Mouse (Mus musculus) midbrain, embryonic 14.5 days (tissue): Measurements from ENCODE around the gene Arhgef28. TPM values are rescaled to one million over a fixed set of nuclear protein-coding genes. Genes with fewer than 3 reads are reported as not detected.

ENCODE experiments used
- ATAC-seq: fragments of 200-750 bp; cut with Nextera tagmentation; 2 replicates; pipeline ENCODE4 v1.8.0; 2017; ENCODE audit warnings: moderate number of reproducible peaks, moderate library complexity; ENCODE audit not compliant: low FRiP score, low TSS enrichment
- DNase-seq: peaks from one replicate; pipeline ENCODE4 v3.0.0-alpha.2; 2015
- H3K27ac ChIP-seq: fragments of 300-500 bp; sonication (generic); replicated peaks from 2 replicates; pipeline ENCODE4 v1.5.1; 2014; ENCODE audit warnings: mild to moderate bottlenecking, low read depth, low read length, moderate library complexity
- H3K27me3 ChIP-seq: fragments of 300-500 bp; sonication (generic); 2 replicates; pipeline ENCODE4 v1.6.1; 2014; ENCODE audit warnings: low read length, control low read depth, mixed read lengths; ENCODE audit not compliant: control insufficient read depth, insufficient read depth
- H3K36me3 ChIP-seq: fragments of 300-500 bp; sonication (generic); 2 replicates; pipeline ENCODE4 v1.6.1; 2014; ENCODE audit warnings: low read length, control low read depth; ENCODE audit not compliant: control insufficient read depth, insufficient read depth
- H3K4me1 ChIP-seq: fragments of 300-500 bp; sonication (generic); 2 replicates; pipeline ENCODE4 v1.6.1; 2014; ENCODE audit warnings: mild to moderate bottlenecking, antibody characterized with exemption, low read length, control low read depth; ENCODE audit not compliant: control insufficient read depth, insufficient read depth
- H3K4me2 ChIP-seq: fragments of 300-500 bp; sonication (generic); 2 replicates; pipeline ENCODE4 v1.6.1; 2014; ENCODE audit warnings: mild to moderate bottlenecking, low read length, moderate library complexity
- H3K4me3 ChIP-seq: fragments of 300-500 bp; sonication (generic); replicated peaks from 2 replicates; pipeline ENCODE4 v1.5.1; 2014; ENCODE audit warnings: low read depth, low read length
- H3K9ac ChIP-seq: fragments of 300-500 bp; sonication (generic); replicated peaks from 2 replicates; pipeline ENCODE4 v1.6.1; 2014; ENCODE audit warnings: mild to moderate bottlenecking, low read length, moderate library complexity
- H3K9me3 ChIP-seq: fragments of 300-500 bp; sonication (generic); 2 replicates; pipeline ENCODE4 v1.6.1; 2016; ENCODE audit warnings: low read length, control low read depth, mixed read lengths; ENCODE audit not compliant: control insufficient read depth
- WGBS: fragments of 180-500 bp; shearing (Covaris S2); extraction: QIAGEN DNeasy Blood & Tissue Kit; methylation state at CpG from one replicate; pipeline ENCODE4 v1.1.7; 2014; 5-methylcytosine and 5-hydroxymethylcytosine counted together
- polyA plus RNA-seq: library from polyadenylated mRNA; unstranded; fragments of >200 nt; fragmentation: Nextera tagmentation; extraction: Ambion mirVana; gene quantifications from 2 replicates; pipeline ENCODE4 v1.2.1, GENCODE M21; 2014

Arhgef28 gene
- polyA plus RNA-seq, 1 experiment from 2014 or later = 21.1 TPM

- H3K4me2 ChIP-seq = no peak overlapping the region
- no peak overlapping the region for H3K9ac ChIP-seq
- DNase-seq (no peak), ATAC-seq (no peak)
- no peaks in the 10 kb centered on the region for H3K27me3 ChIP-seq
- H3K9me3 ChIP-seq = no peaks in the 10 kb centered on the region
- no peak overlapping the region for H3K27ac ChIP-seq
- H3K4me3 ChIP-seq = no peak overlapping the region
- no peaks in the 10 kb centered on the region for H3K4me1 ChIP-seq
- H3K36me3 ChIP-seq = no peaks in the 10 kb centered on the region
- WGBS = 95% methylated on average over 12 of the region's 12 CpGs
Observed at GRCm38 (mm10) chr13:98092354-98093002, 113.8 kb downstream of the Arhgef28 start.

- H3K4me3 ChIP-seq = no peak overlapping the region
- H3K4me2 ChIP-seq = no peak overlapping the region
- H3K36me3 ChIP-seq = no peaks in the 10 kb centered on the region
- DNase-seq (no peak), ATAC-seq (no peak)
- H3K9me3 ChIP-seq = no peaks in the 10 kb centered on the region
- no peaks in the 10 kb centered on the region for H3K27me3 ChIP-seq
- H3K4me1 ChIP-seq = no peaks in the 10 kb centered on the region
- no peak overlapping the region for H3K27ac ChIP-seq
- H3K9ac ChIP-seq = no peak overlapping the region
- 84% methylated on average over 4 of the region's 4 CpGs for WGBS
Observed at GRCm38 (mm10) chr13:98079640-98080039, 126.6 kb downstream of the Arhgef28 start.

DNA sequence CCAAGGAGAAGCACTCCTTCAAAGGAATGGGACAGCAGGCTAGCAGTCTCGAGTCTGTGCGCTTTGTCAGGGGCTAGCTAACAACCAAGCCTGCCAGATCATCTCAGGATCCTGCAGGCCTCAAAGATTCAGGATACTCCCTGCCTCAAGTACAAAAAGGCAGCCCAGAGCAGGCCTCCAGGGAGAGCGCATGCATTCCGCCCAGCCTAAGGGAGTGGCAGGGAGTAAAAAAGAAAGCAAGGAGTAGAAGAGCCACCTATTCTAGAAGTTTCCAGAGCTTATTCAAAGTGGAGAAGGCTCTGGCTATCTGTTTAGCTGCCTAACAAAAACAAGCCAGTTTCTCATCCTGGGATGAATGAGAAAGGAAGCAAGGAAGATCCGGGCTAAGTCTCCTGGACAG, 128.0 kb downstream of the Arhgef28 start:
- Histone ChIP-seq H3K9ac (no peak overlapping the region), H3K27ac (no peak overlapping the region), H3K4me1 (no peaks in the 10 kb centered on the region), H3K4me3 (no peak overlapping the region), H3K27me3 (no peaks in the 10 kb centered on the region), H3K9me3 (no peaks in the 10 kb centered on the region), H3K4me2 (no peak overlapping the region), H3K36me3 (no peaks in the 10 kb centered on the region)
- DNase-seq (no peak), ATAC-seq (no peak)
- 82% methylated on average over 5 of the region's 5 CpGs for WGBS

DNA sequence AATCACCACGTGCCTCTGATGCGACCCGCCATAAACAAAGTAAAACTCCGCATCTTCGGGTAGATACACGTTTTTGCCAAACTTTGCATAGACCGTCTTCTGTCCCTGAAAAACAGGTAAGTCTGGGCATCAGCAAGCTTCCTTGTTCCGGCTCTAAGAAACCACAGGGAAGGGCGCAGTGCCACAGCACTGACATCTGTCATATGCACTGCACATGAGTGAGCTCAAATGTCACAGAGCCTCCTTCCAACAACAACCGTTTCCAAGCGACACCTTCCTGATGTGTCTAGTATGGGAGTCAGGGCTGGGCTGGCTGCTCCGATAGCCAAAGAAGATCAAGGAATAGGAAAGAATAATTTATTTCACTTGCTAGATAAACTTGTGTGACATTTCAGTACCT, 129.0 kb downstream of the Arhgef28 start:
- Histone ChIP-seq H3K27me3 (no peaks in the 10 kb centered on the region), H3K27ac (no peak overlapping the region), H3K4me1 (no peaks in the 10 kb centered on the region), H3K9me3 (no peaks in the 10 kb centered on the region), H3K4me3 (no peak overlapping the region), H3K9ac (no peak overlapping the region), H3K4me2 (no peak overlapping the region), H3K36me3 (no peaks in the 10 kb centered on the region)
- ATAC-seq (no peak), DNase-seq (no peak)
- WGBS = 94% methylated on average over 12 of the region's 12 CpGs

DNA sequence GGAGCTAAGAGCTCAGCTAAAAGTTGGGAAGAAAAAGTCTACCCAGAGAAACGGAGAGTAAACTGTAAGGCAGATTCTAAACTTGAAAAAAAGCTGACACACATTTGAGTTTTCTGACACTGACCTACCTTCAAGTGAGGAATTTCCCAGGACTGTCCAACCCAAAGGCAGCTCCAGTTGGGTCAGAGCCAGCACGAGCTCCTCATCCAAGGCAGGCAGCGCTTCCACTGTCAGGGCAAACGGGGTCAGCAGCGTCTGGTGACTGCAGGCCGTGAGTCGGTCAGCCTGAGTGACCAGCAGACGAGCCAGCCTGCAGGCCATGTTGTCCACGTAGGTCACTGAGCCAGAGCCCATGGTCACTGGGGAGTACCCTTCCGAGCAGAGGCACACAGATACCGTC, 131.4 kb downstream of the Arhgef28 start:
- H3K27me3 ChIP-seq = no peaks in the 10 kb centered on the region
- H3K4me1 ChIP-seq = no peaks in the 10 kb centered on the region
- DNase-seq (no peak), ATAC-seq (no peak)
- H3K36me3 ChIP-seq = no peaks in the 10 kb centered on the region
- no peak overlapping the region for H3K4me3 ChIP-seq
- H3K27ac ChIP-seq = no peak overlapping the region
- 55% methylated on average over 11 of the region's 11 CpGs for WGBS
- H3K9ac ChIP-seq = no peak overlapping the region
- H3K9me3 ChIP-seq = no peaks in the 10 kb centered on the region
- H3K4me2 ChIP-seq = no peak overlapping the region

- 52% methylated on average over 4 of the region's 4 CpGs for WGBS
- Histone ChIP-seq H3K9ac (no peak overlapping the region), H3K27ac (no peak overlapping the region), H3K4me3 (no peak overlapping the region), H3K4me2 (no peak overlapping the region), H3K4me1 (no peaks in the 10 kb centered on the region), H3K27me3 (no peaks in the 10 kb centered on the region), H3K9me3 (no peaks in the 10 kb centered on the region), H3K36me3 (no peaks in the 10 kb centered on the region)
- ATAC-seq = no peak
- no peak for DNase-seq
Observed at GRCm38 (mm10) chr13:98073190-98073589, 133.0 kb downstream of the Arhgef28 start.

GRCm38 (mm10) chr13:98070458-98070857, 135.8 kb downstream of the Arhgef28 start:
- Histone ChIP-seq H3K4me3 (no peak overlapping the region), H3K9me3 (no peaks in the 10 kb centered on the region), H3K27me3 (no peaks in the 10 kb centered on the region), H3K27ac (no peak overlapping the region), H3K4me1 (no peaks in the 10 kb centered on the region), H3K36me3 (no peaks in the 10 kb centered on the region), H3K4me2 (no peak overlapping the region), H3K9ac (no peak overlapping the region)
- WGBS = 95% methylated on average over 6 of the region's 6 CpGs
- ATAC-seq = no peak
- no peak for DNase-seq

DNA sequence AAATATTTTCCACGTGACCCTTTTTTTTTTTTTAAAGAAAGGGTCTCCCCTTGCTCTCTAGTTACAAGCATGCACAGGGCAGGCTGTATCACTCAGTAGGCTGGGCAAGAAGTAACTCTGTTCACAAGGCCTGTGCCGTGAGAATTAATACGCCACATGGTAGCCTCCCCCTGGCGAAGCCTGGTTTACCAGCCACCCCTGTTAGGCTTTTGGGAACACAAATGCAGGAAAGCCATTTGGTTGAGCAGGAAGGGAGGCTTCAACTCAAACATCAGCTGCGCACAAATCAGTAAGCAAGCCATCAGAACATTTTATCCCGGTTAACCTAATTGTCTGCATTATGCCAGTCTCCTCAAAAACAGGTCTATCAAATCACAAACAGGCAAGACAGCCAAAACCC, 136.6 kb downstream of the Arhgef28 start:
- no peaks in the 10 kb centered on the region for H3K36me3 ChIP-seq
- DNase-seq = no peak
- no peak for ATAC-seq
- WGBS = 94% methylated on average over 6 of the region's 6 CpGs
- no peak overlapping the region for H3K27ac ChIP-seq
- no peaks in the 10 kb centered on the region for H3K4me1 ChIP-seq
- no peaks in the 10 kb centered on the region for H3K27me3 ChIP-seq
- H3K4me3 ChIP-seq = no peak overlapping the region
- H3K4me2 ChIP-seq = no peak overlapping the region
- H3K9ac ChIP-seq = no peak overlapping the region
- H3K9me3 ChIP-seq = no peaks in the 10 kb centered on the region

GRCm38 (mm10) chr13:98062843-98063242, 143.4 kb downstream of the Arhgef28 start:
- Histone ChIP-seq H3K4me2 (no peak overlapping the region), H3K9me3 (no peaks in the 10 kb centered on the region), H3K27ac (no peak overlapping the region), H3K4me1 (no peaks in the 10 kb centered on the region), H3K4me3 (no peak overlapping the region), H3K27me3 (no peaks in the 10 kb centered on the region), H3K36me3 (no peaks in the 10 kb centered on the region), H3K9ac (no peak overlapping the region)
- DNase-seq (no peak), ATAC-seq (no peak)
- 90% methylated on average over 4 of the region's 4 CpGs for WGBS
